Mouse (Mus musculus) G1E (cell line): Measurements from ENCODE around the gene Hnrnpl. TPM values are rescaled to one million over a fixed set of nuclear protein-coding genes. Genes with fewer than 3 reads are reported as not detected.

Experiments used
- ATAC-seq: 2 replicates; pipeline ENCODE4 v1.8.0; 2016; ENCODE audit warnings: mild to moderate bottlenecking; ENCODE audit not compliant: insufficient number of reproducible peaks, poor library complexity, low FRiP score, severe bottlenecking; ENCODE audit errors: extremely low read depth
- DNase-seq: peaks from one replicate; pipeline ENCODE4 v3.0.0; 2012; ENCODE audit warnings: low spot score
- H3K27me3 ChIP-seq: 2 replicates; pipeline ENCODE4 v1.6.1; 2012; ENCODE audit warnings: mild to moderate bottlenecking, low read length, inconsistent platforms; ENCODE audit not compliant: insufficient read depth
- H3K36me3 ChIP-seq: replicated peaks from 2 replicates; pipeline ENCODE3; 2012; ENCODE audit warnings: mild to moderate bottlenecking, inconsistent platforms
- H3K4me1 ChIP-seq: 2 replicates; pipeline ENCODE4 v1.6.1; 2012; ENCODE audit warnings: low read depth, low read length, inconsistent platforms, mixed read lengths; ENCODE audit not compliant: insufficient read depth
- H3K4me3 ChIP-seq: 2 replicates; pipeline ENCODE4 v1.5.1; 2012; ENCODE audit warnings: low read depth, mild to moderate bottlenecking, inconsistent platforms, low read length, moderate library complexity, mixed read lengths
- H3K9me3 ChIP-seq: replicated peaks from 2 replicates; pipeline ENCODE4 v1.6.1; 2012; ENCODE audit warnings: inconsistent platforms
- CTCF ChIP-seq: IDR thresholded peaks from 2 replicates; pipeline ENCODE4 v1.5.1; 2012; ENCODE audit warnings: low read depth, low read length, inconsistent platforms, mixed read lengths
- GATA1 ChIP-seq: IDR thresholded peaks from 2 replicates; pipeline ENCODE4 v1.6.1; 2012; ENCODE audit warnings: borderline replicate concordance, low read length, inconsistent platforms, mixed read lengths
- GATA2 ChIP-seq: IDR thresholded peaks from 2 replicates; pipeline ENCODE4 v1.6.1; 2012; ENCODE audit warnings: low read depth, low read length, inconsistent platforms, borderline replicate concordance
- POLR2AphosphoS5 ChIP-seq: IDR thresholded peaks from 2 replicates; pipeline ENCODE4 v1.6.1; 2012; ENCODE audit warnings: low read depth, low read length, inconsistent platforms; ENCODE audit not compliant: insufficient replicate concordance
- TAL1 ChIP-seq: conservative IDR thresholded peaks from 2 replicates; pipeline ENCODE4 v1.6.1; 2012; ENCODE audit warnings: low read depth, low read length, inconsistent platforms, mixed read lengths
- polyA plus RNA-seq: library from polyadenylated mRNA; stranded (reverse); fragments of >175 nt; gene quantifications from 2 replicates; pipeline ENCODE4 v1.2.3, GENCODE M21; 2012
- total RNA-seq, 2 experiments: library from RNA; stranded (forward) in 1 of 2; stranded (reverse) in 1 of 2; fragments of 200-1000 nt in 1 of 2; fragments of >200 nt in 1 of 2; fragmentation: Nextera tagmentation in 1 of 2; gene quantifications; 2 replicates each; pipeline ENCODE4 v1.2.3; 2014 to 2017

Gene Hnrnpl
- total and polyA plus RNA-seq, 3 experiments = 279 to 470 (median 430) TPM

- no peaks in the 10 kb centered on the region for H3K27me3 ChIP-seq
- no peaks in the 10 kb centered on the region for H3K9me3 ChIP-seq
- ATAC-seq (no peak), DNase-seq (no peak)
- TF ChIP-seq CTCF (no peak), POLR2AphosphoS5 (no peak), GATA2 (no peak)
- peaks cover 96% of the 10 kb centered on the region for H3K4me1 ChIP-seq
- peaks cover 99% of the 10 kb centered on the region for H3K36me3 ChIP-seq
- peak overlapping the region; percentile 42; the same call in 1 of the 2 replicates for H3K4me3 ChIP-seq
Observed at GRCm38 (mm10) chr7:28818436-28818835, 10.1 kb downstream of the Hnrnpl start.

GRCm38 (mm10) chr7:28818861-28819452, 10.6 kb downstream of the Hnrnpl start:
- Histone ChIP-seq H3K4me3 (no peak overlapping the region; the same call in 1 of the 2 replicates), H3K27me3 (no peaks in the 10 kb centered on the region), H3K4me1 (peaks cover 96% of the 10 kb centered on the region), H3K9me3 (no peaks in the 10 kb centered on the region), H3K36me3 (peaks cover 96% of the 10 kb centered on the region)
- no peak for TF ChIP-seq GATA1
- peak; percentile 36 for TF ChIP-seq TAL1
- no peak for TF ChIP-seq GATA2
- ATAC-seq (no peak), DNase-seq (no peak)

DNA sequence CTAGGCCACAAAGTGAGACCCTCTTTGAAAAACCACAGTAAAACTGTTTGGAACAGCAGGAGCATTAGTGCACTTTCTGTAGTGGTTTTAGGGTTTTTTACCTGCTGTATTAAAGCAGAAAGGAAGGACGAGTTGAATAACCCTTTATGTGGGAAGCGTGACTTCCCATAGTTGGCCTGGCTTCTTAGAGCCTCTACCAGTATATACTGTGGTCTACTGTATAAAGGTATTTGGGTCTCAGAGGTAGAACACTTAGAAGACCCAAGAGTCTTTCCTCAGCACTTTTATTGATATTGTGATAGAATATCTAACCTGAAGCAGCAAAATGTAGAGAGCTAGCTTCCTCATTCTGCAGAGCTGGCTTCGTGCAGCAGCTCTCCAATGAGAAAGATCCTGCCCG, 11.2 kb downstream of the Hnrnpl start:
- Histone ChIP-seq H3K36me3 (peaks cover 90% of the 10 kb centered on the region), H3K4me3 (no peak overlapping the region; the same call in 1 of the 2 replicates), H3K4me1 (peaks cover 92% of the 10 kb centered on the region), H3K9me3 (no peaks in the 10 kb centered on the region), H3K27me3 (no peaks in the 10 kb centered on the region)
- no peak; the same call in 1 of the 2 replicates for TF ChIP-seq POLR2AphosphoS5
- no peak for TF ChIP-seq CTCF
- TF ChIP-seq GATA2 = no peak
- no peak for TF ChIP-seq TAL1
- no peak for TF ChIP-seq GATA1
- ATAC-seq (no peak), DNase-seq (no peak)

GRCm38 (mm10) chr7:28820358-28821260, 12.3 kb downstream of the Hnrnpl start:
- Histone ChIP-seq H3K4me3 (no peak overlapping the region; the same call in 1 of the 2 replicates), H3K9me3 (no peaks in the 10 kb centered on the region), H3K4me1 (peaks cover 88% of the 10 kb centered on the region), H3K27me3 (no peaks in the 10 kb centered on the region), H3K36me3 (peaks cover 79% of the 10 kb centered on the region)
- DNase-seq = no peak
- no peak for ATAC-seq
- TF ChIP-seq POLR2AphosphoS5 = no peak; the same call in 1 of the 2 replicates
- TF ChIP-seq GATA1 = no peak
- no peak for TF ChIP-seq CTCF

DNA sequence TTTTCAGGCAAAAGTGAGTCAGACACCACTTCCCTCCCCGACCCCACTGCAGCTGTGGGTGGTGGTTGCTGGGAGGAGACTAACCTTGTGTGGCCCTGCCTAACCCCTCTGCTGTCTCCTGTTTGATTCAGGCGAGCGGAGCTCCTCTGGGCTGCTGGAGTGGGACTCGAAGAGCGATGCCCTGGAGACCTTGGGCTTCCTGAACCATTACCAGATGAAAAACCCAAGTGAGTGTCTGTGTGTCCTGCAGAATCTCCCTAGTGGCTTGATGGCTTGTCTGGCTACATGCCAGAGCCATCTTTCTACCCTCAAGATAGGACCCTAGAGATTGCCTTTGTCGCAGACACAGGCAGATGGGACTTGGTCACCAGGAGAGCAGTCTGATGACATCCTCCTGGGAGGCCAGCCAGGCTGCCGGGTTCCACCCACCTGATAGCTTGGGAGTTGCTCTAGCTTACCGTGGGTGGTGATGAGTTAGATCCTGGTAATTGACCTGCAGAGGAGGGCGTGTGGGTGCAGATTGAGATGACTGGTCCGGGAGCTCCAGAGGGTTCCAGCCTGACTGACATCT, 13.0 kb downstream of the Hnrnpl start:
- TF ChIP-seq TAL1 (no peak), GATA2 (no peak), POLR2AphosphoS5 (no peak), CTCF (no peak), GATA1 (no peak)

GRCm38 (mm10) chr7:28822556-28822955, 14.2 kb downstream of the Hnrnpl start:
- no peak overlapping the region for H3K4me3 ChIP-seq

More for the DNA sequence above, 13.0 kb downstream of the Hnrnpl start:
- H3K4me1 ChIP-seq = peaks cover 88% of the 10 kb centered on the region
- peaks cover 78% of the 10 kb centered on the region for H3K36me3 ChIP-seq
- H3K4me3 ChIP-seq = peak overlapping the region; percentile 7; the same call in 1 of the 2 replicates
- no peaks in the 10 kb centered on the region for H3K9me3 ChIP-seq
- no peak for ATAC-seq
- no peak for DNase-seq
- no peaks in the 10 kb centered on the region for H3K27me3 ChIP-seq

More at GRCm38 (mm10) chr7:28822556-28822955, 14.2 kb downstream of the Hnrnpl start:
- no peak for ATAC-seq
- TF ChIP-seq TAL1 (no peak), GATA1 (no peak), GATA2 (no peak), CTCF (no peak), POLR2AphosphoS5 (no peak)
- Histone ChIP-seq H3K27me3 (no peaks in the 10 kb centered on the region), H3K36me3 (peaks cover 70% of the 10 kb centered on the region), H3K4me1 (peaks cover 80% of the 10 kb centered on the region), H3K9me3 (no peaks in the 10 kb centered on the region)
- DNase-seq = no peak
